Mouse (Mus musculus) activated CD4-positive, CD25-positive, alpha-beta regulatory T cell, adult 4 months (primary cell): Measurements from ENCODE around the gene Mmp2. TPM values are rescaled to one million over a fixed set of nuclear protein-coding genes. Genes with fewer than 3 reads are reported as not detected.
"Not testable (repeated sequence)": the region's sequence is repeated elsewhere in the genome, so short reads cannot be mapped to it uniquely, and the experiment has no call there.

ENCODE experiments used
- ATAC-seq: one replicate; pipeline ENCODE4 v1.8.0; 2017
- polyA plus RNA-seq, 2 experiments: library from polyadenylated mRNA; unstranded; fragments of 100-300 nt; shearing (Covaris generic); gene quantifications; one replicate each; pipeline ENCODE4 v1.2.1; 2017

Mmp2 gene
- polyA plus RNA-seq, result under 1 TPM in 1 of 2 experiments, not detected in 1; 0.19 TPM

DNA sequence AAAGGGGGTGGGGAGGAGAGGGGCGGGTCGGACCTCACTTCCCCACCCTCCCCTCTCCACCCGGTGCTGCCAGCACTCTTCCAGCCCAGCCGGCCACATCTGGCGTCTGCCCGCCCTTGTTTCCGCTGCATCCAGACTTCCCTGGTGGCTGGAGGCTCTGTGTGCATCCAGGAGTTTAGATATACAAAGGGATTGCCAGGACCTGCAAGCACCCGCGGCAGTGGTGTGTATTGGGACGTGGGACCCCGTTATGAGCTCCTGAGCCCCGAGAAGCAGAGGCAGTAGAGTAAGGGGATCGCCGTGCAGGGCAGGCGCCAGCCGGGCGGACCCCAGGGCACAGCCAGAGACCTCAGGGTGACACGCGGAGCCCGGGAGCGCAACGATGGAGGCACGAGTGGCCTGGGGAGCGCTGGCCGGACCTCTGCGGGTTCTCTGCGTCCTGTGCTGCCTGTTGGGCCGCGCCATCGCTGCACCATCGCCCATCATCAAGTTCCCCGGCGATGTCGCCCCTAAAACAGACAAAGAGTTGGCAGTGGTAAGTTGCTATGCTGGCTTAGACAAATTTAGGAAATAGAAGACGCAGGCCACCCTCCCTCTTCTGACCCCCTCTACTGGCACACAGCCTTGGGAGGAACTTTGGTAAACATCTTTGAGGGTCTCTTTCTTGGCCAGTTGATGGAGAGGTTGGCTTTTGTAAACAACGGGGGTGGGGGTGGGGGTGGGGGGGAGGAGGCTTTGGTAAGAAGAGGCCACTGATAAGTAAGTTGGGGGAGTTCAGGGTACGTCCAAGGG lies at the start of gene Mmp2:
Gene Mmp2, plus strand, starts transcription at position 49 of the 792 bp plus-strand sequence.
- no peak for ATAC-seq

DNA sequence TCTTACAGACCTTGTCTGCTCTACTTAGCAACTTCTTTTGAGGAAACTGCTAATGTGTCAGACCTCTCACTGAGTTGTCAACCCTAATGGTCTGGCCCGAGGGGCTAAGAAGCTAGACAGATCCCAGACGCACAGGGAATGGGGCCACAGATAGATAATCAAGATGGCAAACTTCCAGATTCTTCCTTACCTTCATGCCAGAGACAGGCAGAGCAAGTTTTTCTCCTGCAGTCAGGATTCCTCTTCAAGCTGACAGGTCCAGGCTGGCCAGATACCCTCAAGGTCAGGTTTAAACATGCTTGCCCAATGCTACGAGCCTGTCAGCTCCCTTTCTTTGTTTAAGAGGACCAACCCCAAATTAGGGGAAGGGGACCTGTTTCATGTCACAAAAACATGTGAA lies 46.1 kb upstream of the Mmp2 start:
- no peak for ATAC-seq

DNA sequence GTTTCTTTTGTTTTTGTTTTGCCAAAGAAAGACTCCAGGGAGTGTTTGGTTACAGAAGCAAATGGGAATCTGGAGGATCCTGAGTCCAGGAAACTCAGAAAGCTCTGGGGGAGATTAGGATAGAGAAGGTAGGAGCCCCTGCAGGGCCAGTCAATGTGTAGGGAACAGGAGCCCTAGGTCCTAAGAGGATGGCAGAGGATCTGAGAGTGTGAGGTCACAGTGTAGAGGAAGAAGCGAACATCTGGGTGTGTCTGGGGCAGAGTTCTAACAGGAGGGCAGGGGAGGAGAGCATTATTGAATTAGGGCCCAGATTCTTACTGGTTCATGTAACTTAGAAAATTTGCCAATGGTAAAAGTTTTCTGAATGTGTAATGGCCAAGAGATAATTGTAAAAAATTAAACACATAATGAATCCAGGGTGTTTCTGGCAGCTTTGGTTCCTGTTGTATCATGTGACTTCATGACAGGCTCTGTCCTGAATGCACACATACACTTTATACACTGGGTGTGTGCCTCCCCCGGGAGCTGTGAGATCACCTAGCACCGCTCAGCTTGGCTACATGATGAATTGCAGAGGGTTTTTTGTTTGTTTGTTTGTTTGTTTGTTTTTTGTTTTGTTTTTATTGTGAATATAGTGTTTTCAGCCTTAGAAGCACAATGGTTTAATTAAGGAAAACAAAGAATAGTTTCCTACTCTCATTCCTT lies 43.0 kb upstream of the Mmp2 start:
- ATAC-seq, result no peak

DNA sequence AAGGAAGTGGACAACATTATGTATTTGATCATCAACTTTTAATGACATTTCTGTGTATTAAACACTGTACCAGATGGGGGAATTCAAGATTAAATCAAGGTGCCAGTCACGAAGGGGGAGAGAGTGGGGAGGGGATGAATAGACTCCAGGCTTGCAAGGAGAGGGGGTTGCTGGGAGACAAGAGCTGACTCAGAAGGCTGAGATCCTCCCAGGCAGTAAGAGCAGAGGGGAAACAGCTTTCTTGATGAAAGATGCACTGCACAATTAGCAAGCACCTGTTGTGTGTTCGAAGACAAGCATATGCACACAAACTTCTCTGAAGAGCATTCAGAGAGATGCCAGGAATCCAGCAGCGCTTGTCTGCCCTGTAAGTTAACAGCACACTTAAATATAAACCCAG lies 36.3 kb upstream of the Mmp2 start:
- no peak for ATAC-seq

DNA sequence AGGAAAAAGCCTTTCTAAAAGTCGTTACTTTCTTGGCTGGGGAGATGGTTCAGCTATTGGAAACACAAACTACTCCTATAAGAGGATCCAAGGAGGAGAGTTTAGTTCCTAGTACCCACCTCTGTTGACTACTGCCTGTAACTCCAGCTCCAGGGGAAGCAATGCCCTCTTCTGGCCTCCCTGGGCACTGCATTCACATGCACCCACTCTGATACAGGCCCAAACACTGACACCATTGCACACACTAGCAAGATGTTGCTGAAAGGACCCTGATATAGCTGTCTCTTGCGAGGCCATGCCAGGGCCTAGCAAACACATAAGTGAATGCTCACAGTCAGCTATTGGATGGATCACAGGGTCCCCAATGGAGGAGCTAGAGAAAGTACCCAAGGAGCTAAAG lies 35.1 kb upstream of the Mmp2 start:
- not testable (repeated sequence) for ATAC-seq

DNA sequence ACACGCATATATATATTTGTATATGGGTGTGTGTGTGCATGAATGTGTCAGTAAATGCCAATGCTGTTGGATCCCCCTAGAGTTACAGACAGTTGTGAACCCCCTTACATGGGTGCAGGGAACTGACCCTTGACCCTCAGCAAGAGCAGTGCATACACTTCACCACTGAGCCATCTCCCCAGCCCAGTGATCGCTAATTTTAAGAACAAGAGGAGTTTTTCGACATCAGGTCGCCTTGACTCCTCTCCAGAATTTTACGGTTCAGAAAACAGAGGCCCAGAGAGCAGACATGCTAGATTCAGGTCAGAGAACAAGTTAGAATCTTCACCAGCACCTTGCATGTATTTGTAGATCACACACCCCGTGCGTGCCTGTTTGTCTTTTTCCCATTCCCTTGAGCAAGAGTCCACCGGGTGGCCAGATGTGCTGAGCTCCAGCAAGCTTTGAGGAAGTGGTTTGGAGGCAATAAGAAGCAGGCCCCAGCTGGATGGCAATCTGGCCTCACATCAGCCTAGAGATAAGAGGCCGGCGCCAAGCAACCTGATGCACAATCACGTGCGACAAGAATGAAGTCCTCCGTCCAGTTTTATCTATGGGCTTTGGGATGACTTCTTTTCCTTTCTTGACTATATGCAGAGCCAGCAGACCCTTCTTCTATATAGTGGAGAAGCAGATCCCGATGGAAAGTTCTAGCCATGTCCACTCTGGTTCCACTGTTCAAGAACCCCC lies 33.1 kb upstream of the Mmp2 start:
- no peak for ATAC-seq

DNA sequence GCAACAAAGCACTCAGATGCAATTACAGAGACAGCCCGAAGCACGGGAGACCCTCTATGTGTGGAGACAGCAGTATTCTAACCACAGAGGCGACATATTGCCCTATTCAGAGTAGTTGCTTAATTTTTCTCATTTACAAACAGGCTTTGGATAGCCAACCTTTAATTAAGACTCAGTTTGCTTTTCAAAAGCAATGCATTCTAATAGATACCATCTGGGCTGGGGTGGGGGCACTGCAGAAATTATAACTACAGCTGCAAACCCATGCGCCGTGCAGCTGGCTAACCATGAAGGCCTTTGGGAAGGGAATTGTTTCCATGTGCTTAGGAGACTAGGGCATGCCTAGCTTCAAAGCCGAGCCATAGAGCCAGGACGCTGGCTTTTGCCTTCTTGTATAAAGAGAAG lies 29.6 kb upstream of the Mmp2 start:
- no peak for ATAC-seq

DNA sequence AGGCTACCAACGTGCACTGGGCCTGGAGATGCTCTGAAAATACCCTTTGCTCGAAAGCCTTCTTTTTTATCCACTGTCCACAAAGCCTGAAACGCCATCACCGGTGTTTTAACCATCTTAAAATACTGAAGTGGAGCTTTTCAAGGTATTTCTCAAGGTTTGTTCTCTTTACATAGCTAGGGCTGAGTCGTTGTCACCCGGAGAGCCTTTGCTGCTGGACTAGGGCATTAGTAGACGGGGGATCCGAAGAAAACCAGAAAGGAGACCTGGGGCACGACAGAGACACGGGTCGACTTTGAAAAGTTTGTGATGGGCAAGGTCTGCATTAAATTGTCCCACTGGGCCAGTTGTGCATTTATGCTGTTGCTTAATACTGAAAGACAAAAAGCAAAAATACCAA lies 27.7 kb upstream of the Mmp2 start:
- no peak for ATAC-seq

DNA sequence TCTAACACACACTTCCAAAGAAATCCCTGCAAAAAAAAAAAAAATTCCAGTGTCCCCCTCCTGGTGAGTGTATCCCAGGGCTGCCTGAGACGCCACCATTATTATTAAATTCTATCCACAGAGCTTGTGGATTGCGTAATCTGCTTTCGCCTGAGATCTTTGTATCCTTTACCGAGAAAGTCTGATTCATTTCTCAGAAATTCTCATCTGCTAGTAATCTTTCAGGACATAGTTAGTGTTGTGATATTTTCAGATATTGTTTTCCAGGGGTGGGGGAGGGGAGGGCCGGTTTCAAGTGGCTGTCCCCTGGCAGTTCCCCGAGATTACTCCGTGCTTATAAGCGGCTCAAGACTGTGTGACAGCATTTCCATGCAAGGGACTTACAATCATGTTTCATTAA lies 25.9 kb upstream of the Mmp2 start:
- ATAC-seq, result no peak

DNA sequence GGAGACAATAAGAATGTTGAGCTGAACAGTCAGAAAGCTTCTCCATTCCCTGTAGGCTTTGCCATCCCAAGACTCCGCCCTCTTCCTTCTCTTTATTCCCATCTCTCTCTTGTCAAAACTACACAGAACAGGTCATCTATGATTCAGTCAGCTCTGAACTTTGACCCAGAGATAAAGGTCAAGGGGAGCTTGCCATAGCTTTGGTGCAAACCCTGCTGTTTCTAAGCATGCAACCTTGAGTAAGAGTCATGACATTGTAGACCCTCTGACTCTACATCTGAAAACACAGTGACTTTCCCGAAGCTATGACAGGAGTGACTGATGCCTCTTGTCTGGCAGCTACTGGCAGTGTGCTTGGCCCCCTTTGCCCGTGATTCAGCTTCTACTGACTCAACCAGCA lies 24.5 kb upstream of the Mmp2 start:
- ATAC-seq, result no peak

DNA sequence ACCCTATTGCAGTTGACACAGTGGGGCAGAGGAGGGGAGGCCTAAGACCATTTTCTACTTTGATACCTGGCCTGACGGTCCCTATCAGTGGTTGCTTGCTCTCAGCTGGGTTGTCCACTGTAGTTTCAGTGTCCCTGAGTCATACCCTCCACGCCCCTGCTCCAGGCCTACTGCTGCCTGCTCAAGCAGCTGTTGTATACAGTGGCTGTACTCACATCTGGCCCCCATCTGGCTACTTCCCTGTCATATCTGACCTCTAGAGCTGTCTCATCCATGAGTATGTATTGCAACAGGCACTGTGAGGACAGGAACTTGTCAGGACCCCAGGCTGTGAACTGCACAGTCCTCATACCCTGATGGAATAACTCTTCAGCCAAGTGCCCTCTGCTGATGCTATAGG lies 14.3 kb upstream of the Mmp2 start:
- no peak for ATAC-seq

DNA sequence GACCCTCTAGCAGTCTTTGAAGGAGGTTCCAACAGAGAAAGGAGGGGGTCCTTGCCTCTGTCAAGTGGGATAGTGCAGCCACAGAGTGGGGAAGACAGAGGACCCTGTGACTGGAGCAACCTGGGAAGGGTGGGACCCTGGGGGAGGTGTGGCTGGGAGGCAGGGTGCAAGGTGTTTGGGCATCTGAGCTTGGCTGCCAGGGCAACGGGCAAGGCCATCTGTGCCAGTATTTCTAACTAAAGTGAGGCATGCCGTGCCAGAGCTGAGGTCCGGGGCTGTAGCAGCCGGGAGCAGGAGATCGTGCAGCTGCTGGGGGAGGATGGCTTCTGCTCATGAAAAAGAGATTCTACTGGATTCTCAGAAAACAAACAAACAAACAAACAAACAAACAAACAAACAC lies 11.4 kb upstream of the Mmp2 start:
- ATAC-seq, result no peak

DNA sequence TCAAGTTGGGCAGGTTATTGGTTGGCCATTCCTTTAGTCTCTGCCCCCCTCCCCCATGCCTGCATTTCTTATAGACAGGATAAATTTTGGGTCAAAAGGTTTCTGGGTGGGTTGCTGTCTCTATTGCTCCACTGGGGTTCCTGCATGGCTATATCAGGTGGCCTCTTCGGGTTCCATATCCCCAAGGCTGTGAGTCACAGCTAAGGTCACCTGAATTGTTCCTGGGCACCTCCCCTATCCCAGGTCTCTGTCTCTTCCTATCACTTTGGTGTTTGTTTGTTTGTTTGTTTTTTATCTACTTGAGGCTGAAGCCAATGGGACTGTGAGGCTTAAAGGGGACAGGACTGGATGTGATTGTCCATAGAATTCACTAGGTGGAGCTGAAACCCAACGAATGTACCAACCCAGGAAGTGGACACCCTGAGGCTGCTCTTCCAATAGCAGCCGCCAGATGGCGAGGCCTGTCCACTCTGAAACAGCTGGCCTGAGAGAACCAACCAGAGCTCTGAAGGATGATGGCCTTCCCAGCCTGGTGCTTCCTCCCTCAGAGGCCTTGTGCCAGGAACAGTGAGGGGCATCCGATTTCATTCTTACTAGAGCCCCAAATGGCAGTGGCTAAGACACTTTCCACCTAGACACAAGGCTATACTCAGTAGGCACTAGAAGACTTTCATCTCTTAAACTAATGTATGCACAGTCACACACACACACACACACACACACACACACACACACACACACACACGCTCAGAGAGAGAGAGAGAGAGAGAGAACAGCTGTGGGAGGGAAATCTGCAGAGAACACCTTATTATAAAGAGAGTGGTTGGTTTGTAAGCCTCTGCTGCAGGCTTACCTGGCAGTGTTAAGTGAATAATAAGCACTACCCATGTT lies 8.9 kb upstream of the Mmp2 start:
- ATAC-seq, result no peak

DNA sequence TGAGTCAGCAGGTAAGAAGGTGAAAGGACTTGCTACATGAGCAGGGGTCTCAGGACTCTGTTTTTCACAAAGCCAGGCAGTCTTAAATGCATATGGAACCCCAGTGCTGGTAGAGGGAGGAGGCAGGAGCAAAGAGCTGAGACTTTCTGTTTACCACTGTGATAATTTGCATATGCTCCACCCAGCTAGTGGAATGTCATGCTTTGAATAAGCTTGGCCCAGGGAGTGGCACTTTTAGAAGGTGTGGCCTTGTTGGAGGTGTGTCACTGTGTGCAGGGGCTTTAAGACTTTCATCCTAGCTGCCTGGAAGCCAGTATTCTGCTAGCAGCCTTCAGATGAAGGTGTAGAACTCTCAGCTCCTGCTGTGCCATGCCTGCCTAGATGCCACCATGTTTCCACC lies 5.9 kb upstream of the Mmp2 start:
- ATAC-seq, result no peak

DNA sequence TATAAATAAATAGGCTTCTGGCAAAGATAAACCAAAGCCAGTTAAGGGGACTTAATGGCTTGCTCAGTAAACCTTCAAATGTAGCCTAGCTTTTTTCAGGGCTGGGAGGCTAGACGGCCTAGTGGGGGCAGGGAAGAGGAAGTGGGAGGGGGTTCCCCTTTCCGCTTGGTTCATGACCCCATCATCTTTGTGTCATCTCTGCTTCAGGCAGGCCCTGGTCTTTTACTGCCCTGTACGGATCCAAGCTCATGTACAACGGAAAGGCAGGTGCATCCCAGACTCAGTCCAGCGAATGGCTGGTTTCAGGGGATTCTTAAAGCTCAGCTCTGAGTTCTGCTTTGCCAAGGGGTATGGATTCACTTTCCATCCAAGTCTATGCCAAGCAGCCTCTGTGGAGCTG lies 4.7 kb upstream of the Mmp2 start:
- ATAC-seq, result no peak

DNA sequence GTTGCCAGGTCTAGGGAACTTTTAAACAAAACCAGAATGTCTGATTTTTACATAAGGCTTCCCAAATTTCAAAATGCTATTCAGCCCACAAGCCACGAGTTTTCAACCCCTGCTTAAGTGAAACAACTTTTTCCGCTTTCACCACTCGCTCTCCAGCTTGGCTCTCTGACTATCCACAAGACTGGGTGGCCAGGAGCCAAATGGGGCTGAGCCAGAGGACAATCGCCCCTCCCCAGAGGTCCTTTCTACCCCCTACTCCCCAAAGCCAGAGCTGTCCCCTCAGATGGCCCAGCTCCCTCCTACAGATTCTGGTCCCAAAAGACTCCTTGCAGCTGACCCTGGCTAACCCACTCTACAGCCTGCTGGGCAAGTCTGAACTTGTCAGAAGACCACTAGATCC lies 1.1 kb upstream of the Mmp2 start:
- no peak for ATAC-seq

DNA sequence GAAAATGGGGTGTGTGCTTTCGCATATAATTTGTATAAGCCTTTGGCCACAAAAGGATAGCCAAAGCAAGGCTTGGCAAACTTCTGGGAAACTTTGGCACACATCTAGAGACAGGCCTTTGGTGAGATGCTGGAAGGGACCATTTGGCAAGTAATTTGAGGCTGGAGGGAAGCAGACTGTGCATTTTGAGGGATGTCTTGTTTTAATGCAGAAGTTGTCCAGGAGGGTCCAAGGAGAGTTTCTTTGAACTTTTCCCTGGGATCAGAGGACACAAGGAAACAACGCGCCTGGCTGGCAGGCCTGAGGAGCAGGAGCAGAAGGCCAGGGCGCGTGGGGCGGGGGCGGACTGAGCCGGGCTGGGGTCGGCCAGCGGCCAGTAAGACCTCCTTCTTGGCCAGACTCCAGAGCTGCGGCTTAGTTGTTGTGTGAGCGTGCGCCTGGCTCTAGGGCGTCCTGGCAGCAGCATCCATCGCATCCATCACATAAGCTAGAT lies 1.2 kb downstream of the Mmp2 start:
- ATAC-seq, result no peak

DNA sequence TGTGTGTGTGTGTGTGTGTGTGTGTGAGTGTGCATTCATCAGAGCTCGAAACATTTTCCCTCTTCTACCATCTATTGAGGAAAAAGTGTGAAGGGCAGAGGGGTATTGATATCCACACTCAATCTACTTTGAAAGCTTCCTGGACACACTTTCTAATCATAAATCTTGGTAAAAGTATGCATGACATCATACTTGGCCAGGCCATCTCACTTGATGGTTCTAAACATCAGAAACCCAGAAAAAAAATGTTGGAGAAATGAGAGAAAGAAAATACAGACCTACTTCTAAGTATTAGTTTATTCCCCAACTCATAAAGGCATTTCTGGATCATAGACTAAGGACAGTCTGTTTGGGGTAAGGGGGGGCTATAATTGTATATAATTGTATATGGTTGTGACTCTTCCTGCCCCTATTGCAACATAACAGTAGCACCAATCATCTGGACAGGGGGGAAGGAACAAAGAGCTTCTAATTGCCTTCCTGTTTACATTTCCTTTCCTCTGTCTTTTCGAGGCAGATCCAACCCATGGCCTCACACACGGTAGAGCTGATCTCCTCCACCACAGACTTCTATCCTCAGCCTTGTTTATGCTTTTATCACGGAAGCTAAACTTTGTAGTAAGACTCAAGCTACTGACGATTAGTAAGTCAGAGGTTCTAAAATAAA lies 7.1 kb downstream of the Mmp2 start:
- no peak for ATAC-seq

DNA sequence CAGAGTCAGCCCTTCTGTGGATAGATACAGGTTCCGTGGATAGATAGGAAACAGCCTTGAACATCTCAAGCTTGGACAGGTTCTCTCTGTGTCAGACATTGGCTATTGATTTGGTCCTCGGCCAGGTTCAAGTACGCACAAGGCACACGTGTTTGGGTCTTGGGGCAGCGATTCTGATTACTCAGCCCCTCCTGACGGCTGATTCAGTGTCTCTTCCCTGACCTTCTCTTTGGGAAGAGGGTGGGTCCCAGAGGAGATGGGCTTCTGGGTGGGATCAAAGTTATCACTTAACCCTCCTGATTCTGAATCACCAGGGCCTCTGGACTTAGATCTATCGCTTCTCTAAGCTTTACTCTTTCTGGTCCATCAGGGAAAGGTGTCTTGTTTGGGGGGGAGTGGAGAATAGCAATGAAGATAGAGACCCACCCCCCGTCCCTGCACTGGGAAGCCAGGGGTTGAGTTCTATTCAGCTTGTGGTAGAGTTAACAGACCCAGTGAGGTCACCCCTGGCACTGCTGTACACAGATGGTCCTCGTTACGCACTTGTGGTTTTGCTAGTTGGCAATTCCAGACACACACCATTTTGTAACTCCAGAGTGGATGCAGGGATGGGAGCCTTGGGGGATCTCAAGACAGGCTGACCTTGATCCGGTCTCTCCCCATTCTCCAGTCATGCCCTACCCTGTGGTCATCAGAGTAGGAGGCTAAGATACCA lies 7.9 kb downstream of the Mmp2 start:
- ATAC-seq, result no peak

DNA sequence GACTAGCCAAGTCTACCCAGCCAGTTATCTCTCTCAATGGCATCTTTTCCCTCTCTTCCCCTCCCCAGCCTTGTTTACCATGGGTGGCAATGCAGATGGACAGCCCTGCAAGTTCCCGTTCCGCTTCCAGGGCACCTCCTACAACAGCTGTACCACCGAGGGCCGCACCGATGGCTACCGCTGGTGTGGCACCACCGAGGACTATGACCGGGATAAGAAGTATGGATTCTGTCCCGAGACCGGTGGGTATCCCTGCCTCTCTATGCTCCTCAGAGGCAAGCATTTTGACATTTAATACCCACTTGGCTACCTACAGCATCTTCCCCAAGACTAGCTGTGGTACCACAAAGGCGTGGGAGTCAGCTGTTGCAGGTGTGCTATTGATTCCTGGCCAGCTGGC lies 8.8 kb downstream of the Mmp2 start:
- no peak for ATAC-seq

DNA sequence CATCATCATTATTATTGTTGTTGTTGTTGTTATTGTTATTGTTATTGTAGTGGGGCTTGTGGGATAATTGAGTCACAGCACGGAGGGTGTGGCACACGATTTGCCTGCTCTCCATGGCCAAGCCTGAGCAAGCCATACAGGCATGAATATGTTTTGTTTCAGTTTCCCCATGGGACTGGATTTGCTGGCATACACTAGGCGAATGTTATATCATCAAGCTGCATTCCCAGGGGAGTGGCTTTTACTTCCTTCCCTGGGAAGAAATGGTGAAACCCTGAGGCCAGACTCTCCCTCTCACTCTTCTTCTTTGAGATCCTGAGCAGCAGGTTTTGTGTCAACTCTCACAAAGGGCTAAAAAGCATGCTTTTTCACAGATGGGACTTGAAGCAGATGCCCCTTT lies 11.5 kb downstream of the Mmp2 start:
- ATAC-seq, result no peak
